In the genomic region with DNA sequence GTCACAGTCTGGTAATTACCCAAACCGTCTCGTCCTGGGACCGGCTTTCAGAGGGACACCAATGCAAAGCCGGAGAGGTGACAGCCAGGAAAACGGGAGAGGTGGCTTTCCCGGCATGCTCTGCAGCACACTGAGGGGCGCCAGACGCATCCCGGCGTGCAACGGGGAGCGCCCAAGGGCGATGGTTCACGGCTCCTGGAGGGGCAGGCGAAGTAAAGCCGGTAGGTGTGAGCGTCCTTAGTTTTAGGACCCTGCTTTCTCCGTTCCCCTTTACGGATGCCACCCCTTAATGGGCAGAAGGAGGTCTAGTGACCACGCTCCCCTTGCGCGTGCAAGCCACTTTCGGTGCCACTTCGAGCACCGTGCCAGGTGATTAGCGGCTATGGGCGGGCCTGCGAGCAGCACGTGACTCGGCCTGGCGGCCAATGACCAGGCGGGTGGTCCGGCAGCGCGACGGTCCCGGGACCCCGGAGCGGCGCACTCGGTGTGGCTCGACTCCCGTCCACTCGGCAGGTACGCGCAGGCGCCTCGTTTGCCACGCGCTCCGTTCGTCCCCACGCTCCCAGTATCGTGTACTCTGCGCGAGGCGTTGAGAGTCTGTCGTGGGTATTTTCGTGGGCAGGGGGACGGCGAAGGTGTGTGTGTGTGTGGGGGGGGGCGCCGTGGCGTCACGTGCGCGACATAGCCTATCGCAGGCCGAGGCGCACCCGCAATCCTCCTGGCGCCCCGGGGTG, we compare ENCODE assay signal across 7 mouse cellular contexts. TPM values are rescaled to one million over a fixed set of nuclear protein-coding genes. Genes with fewer than 3 reads are reported as not detected.
A peak's percentile ranks its signal among the peaks of the same experiment; 100 is the strongest.
DNase-seq lines count a peak whose midpoint lies in the region; ATAC-seq and TF ChIP-seq lines count a peak whose summit lies in the region.

No protein-coding gene starts in this region.

- ATAC-seq in embryonic facial prominence, embryonic 14.5 days (ENCODE audit: low read depth): peak; percentile 89
- peak; percentile 89 for ATAC-seq in limb, embryonic 14.5 days (ENCODE audit: low FRiP score, low read depth)
- peak; percentile 94 for ATAC-seq in midbrain, embryonic 15.5 days (replicated peaks)

- H3K4me3 ChIP-seq in embryonic facial prominence, embryonic 14.5 days (ENCODE audit: low read depth, low read length): peak overlapping the region; percentile 53
- peak overlapping the region; percentile 60 for H3K4me3 ChIP-seq in limb, embryonic 14.5 days (replicated peaks; ENCODE audit: low read length)
- peak overlapping the region; percentile 68 for H3K4me3 ChIP-seq in midbrain, embryonic 15.5 days
- peak overlapping the region; percentile 71 for H3K4me3 ChIP-seq in spleen, adult 2 months (ENCODE audit: extremely low read depth, insufficient read depth, insufficient read length)

- H3K36me3 ChIP-seq in embryonic facial prominence, embryonic 14.5 days (ENCODE audit: control insufficient read depth, insufficient read depth, low read length): no peaks in the 10 kb centered on the region
- no peaks in the 10 kb centered on the region for H3K36me3 ChIP-seq in limb, embryonic 14.5 days (ENCODE audit: control insufficient read depth, insufficient read depth, low read length)
- no peaks in the 10 kb centered on the region for H3K36me3 ChIP-seq in midbrain, embryonic 15.5 days (replicated peaks)
- H3K36me3 ChIP-seq in spleen, adult 2 months (ENCODE audit: control insufficient read depth, insufficient read depth, low read length): no peaks in the 10 kb centered on the region

- H3K9ac ChIP-seq in embryonic facial prominence, embryonic 14.5 days (ENCODE audit: low read depth, low read length): peak overlapping the region; percentile 69
- H3K9ac ChIP-seq in limb, embryonic 14.5 days (ENCODE audit: low read depth, low read length, severe bottlenecking): peak overlapping the region; percentile 75
- peak overlapping the region; percentile 63 for H3K9ac ChIP-seq in midbrain, embryonic 15.5 days

- no peaks in the 10 kb centered on the region for H3K9me3 ChIP-seq in embryonic facial prominence, embryonic 14.5 days (ENCODE audit: control insufficient read depth, low read length)
- no peaks in the 10 kb centered on the region for H3K9me3 ChIP-seq in limb, embryonic 14.5 days (ENCODE audit: control insufficient read depth, low read length)
- no peaks in the 10 kb centered on the region for H3K9me3 ChIP-seq in midbrain, embryonic 15.5 days

- TF ChIP-seq POLR2A in limb, embryonic 14.5 days (IDR thresholded peaks at IDR 0.05; ENCODE audit: borderline replicate concordance, extremely low read depth, insufficient read depth, insufficient read length): peak; percentile 54; the same call in 1 of the 2 replicates
- no peak for TF ChIP-seq POLR2A in spleen, adult 2 months (IDR thresholded peaks at IDR 0.05; ENCODE audit: low read depth, low read length)

- peak; percentile 93 for DNase-seq in brain, adult 2 months (ENCODE audit: low read depth, low spot score)
- DNase-seq in embryonic facial prominence, embryonic 14.5 days (ENCODE audit: low spot score): peak; percentile 80
- DNase-seq in heart, adult 8-10 months (ENCODE audit: low spot score): peak; percentile 61
- peak; percentile 47 to 57 for DNase-seq in kidney, adult 8-10 months
- DNase-seq in limb, embryonic 14.5 days (ENCODE audit: low spot score): peak; percentile 64
- DNase-seq in spleen, adult 2 months (ENCODE audit: low read depth in 1 of 2, low spot score in 2 of 2): peak; percentile 7 to 44

- under 1% methylated on average over 34 of the region's 73 CpGs for WGBS in embryonic facial prominence, embryonic 14.5 days
- WGBS in limb, embryonic 14.5 days: 1% methylated on average over 57 of the region's 73 CpGs
- WGBS in midbrain, embryonic 15.5 days: under 1% methylated on average over 71 of the region's 73 CpGs
- under 1% methylated on average over 71 of the region's 73 CpGs for WGBS in spleen, adult 2 months

- peak overlapping the region; percentile 95 for H3K4me2 ChIP-seq in embryonic facial prominence, embryonic 14.5 days (ENCODE audit: low read depth, low read length)
- peak overlapping the region; percentile 64 for H3K4me2 ChIP-seq in limb, embryonic 14.5 days (replicated peaks; ENCODE audit: low read depth, low read length, severe bottlenecking)
- peak overlapping the region; percentile 86 for H3K4me2 ChIP-seq in midbrain, embryonic 15.5 days

- peaks cover 7% of the 10 kb centered on the region; the same call in 1 of the 2 replicates for H3K4me1 ChIP-seq in embryonic facial prominence, embryonic 14.5 days (ENCODE audit: control insufficient read depth, insufficient read depth, low read length)
- H3K4me1 ChIP-seq in limb, embryonic 14.5 days (ENCODE audit: control insufficient read depth, insufficient read depth, low read length): peaks cover 7% of the 10 kb centered on the region; the same call in 1 of the 2 replicates
- H3K4me1 ChIP-seq in midbrain, embryonic 15.5 days: peaks cover 9% of the 10 kb centered on the region; the same call in 1 of the 2 replicates
- H3K4me1 ChIP-seq in spleen, adult 2 months (ENCODE audit: control insufficient read depth, insufficient read depth, insufficient read length): peaks cover 8% of the 10 kb centered on the region

- TF ChIP-seq CTCF in spleen, adult 2 months (IDR thresholded peaks at IDR 0.05; ENCODE audit: extremely low read depth, insufficient read depth, insufficient read length, insufficient replicate concordance): no peak

- H3K27me3 ChIP-seq in embryonic facial prominence, embryonic 14.5 days (replicated peaks; ENCODE audit: control insufficient read depth, insufficient read depth, low read length): no peaks in the 10 kb centered on the region
- no peaks in the 10 kb centered on the region for H3K27me3 ChIP-seq in limb, embryonic 14.5 days (ENCODE audit: control insufficient read depth, insufficient read depth, low read length)
- no peaks in the 10 kb centered on the region for H3K27me3 ChIP-seq in midbrain, embryonic 15.5 days (replicated peaks)
- H3K27me3 ChIP-seq in spleen, adult 2 months (ENCODE audit: control insufficient read depth, insufficient read depth, low read length): no peaks in the 10 kb centered on the region

- peak overlapping the region; percentile 56 for H3K27ac ChIP-seq in embryonic facial prominence, embryonic 14.5 days (replicated peaks; ENCODE audit: low read depth, low read length)
- H3K27ac ChIP-seq in limb, embryonic 14.5 days (replicated peaks; ENCODE audit: low read depth, low read length): peak overlapping the region; percentile 74
- peak overlapping the region; percentile 94 for H3K27ac ChIP-seq in midbrain, embryonic 15.5 days
- no peak overlapping the region for H3K27ac ChIP-seq in spleen, adult 2 months (ENCODE audit: insufficient read depth, low read length)

RNA-seq across cellular contexts. Expression of a gene that starts 24.5 kb away (rescaled TPM):
- polyA plus RNA-seq in embryonic facial prominence, embryonic 14.5 days (2014; fragmentation: Nextera tagmentation; extraction: Ambion mirVana): 33.4 and 33.9 TPM in 2 replicates
- 10 to 100 TPM; 33.6 to 39.0 (median 35.9) TPM for total RNA-seq in heart, adult 8-10 months (2022)
- 27.3 and 30.9 TPM in 2 replicates for polyA plus RNA-seq in limb, embryonic 14.5 days (2012; rRNA removed)
- polyA plus RNA-seq in limb, embryonic 14.5 days (2014; fragmentation: Nextera tagmentation; extraction: Ambion mirVana): 38.4 and 42.3 TPM in 2 replicates
- 27.8 and 30.7 TPM in 2 replicates for polyA plus RNA-seq in midbrain, embryonic 15.5 days (2015; fragmentation: Nextera tagmentation; extraction: Ambion mirVana)
- polyA plus RNA-seq in spleen, adult 2 months (2012; rRNA removed): 16.5 and 19.3 TPM in 2 replicates

Comparison
In these comparisons a context has a peak if more than half of its experiments do, and no peak if none do; other contexts are left out.
1. DNase-seq: peak in every context shown above with its lines; median percentile 93 in brain, adult 2 months; 80 in embryonic facial prominence, embryonic 14.5 days; 64 in limb, embryonic 14.5 days; 61 in heart, adult 8-10 months; 52 in kidney, adult 8-10 months; 26 in spleen, adult 2 months.